Mouse (Mus musculus): ENCODE data around the gene Mrps7. TPM values are rescaled to one million over a fixed set of nuclear protein-coding genes. Genes with fewer than 3 reads are reported as not detected.

Gene Mrps7
- 73.7 TPM for polyA plus RNA-seq (2017; shearing (Covaris generic))

GRCm38 (mm10) chr11:115603476-115604303 is at the start of gene Mrps7, which contains the start of gene Gga3:
Gene Mrps7 (plus strand): TSS chr11:115603925.
Gene Gga3 (minus strand): TSS chr11:115604051.

GRCm38 (mm10) chr11:115564064-115564809 is 39.5 kb upstream of the Mrps7 start, which contains the start of gene Nup85:
Gene Nup85 (plus strand): TSS chr11:115564434.

GRCm38 (mm10) chr11:115612410-115613137 is 8.8 kb downstream of the Mrps7 start, which contains the start of gene Mif4gd:
Gene Mif4gd (minus strand): TSS chr11:115612969.

GRCm38 (mm10) chr11:115627705-115628464 is 24.2 kb downstream of the Mrps7 start, which contains the start of gene Slc25a19:
Gene Slc25a19 (minus strand): TSS chr11:115628295.

Other genes starting within 250 kb of the Mrps7 start
- gene Hid1, start 236.2 kb upstream of the Mrps7 start, polyA plus RNA-seq (2017; shearing (Covaris generic)), result 30.6 TPM
- gene Cdr2l, start 222.0 kb upstream of the Mrps7 start, polyA plus RNA-seq (2017; shearing (Covaris generic)), result 0.14 TPM
- 83.7 TPM for gene Mrpl58, start 200.2 kb upstream of the Mrps7 start, polyA plus RNA-seq (2017; shearing (Covaris generic))
- 522 TPM for gene Atp5h, start 184.0 kb upstream of the Mrps7 start, polyA plus RNA-seq (2017; shearing (Covaris generic))
- 82.3 TPM for gene Kctd2, start 183.8 kb upstream of the Mrps7 start, polyA plus RNA-seq (2017; shearing (Covaris generic))
- not detected for gene Trim80, start 163.4 kb upstream of the Mrps7 start, polyA plus RNA-seq (2017; shearing (Covaris generic))
- gene Slc16a5, start 141.5 kb upstream of the Mrps7 start, polyA plus RNA-seq (2017; shearing (Covaris generic)), result 3.4 TPM
- 49.9 TPM for gene Armc7, start 128.3 kb upstream of the Mrps7 start, polyA plus RNA-seq (2017; shearing (Covaris generic))
- 176 TPM for gene Nt5c, start 112.1 kb upstream of the Mrps7 start, polyA plus RNA-seq (2017; shearing (Covaris generic))
- gene Jpt1, start 89.5 kb upstream of the Mrps7 start, polyA plus RNA-seq (2017; shearing (Covaris generic)), result 321 TPM
- gene Sumo2, start 67.6 kb upstream of the Mrps7 start, polyA plus RNA-seq (2017; shearing (Covaris generic)), result 633 TPM
- gene Nup85, start 39.5 kb upstream of the Mrps7 start, polyA plus RNA-seq (2017; shearing (Covaris generic)), result 60.7 TPM
- 42.1 TPM for gene Gga3, start 126 bp downstream of the Mrps7 start, polyA plus RNA-seq (2017; shearing (Covaris generic))
- gene Mif4gd, start 9.0 kb downstream of the Mrps7 start, polyA plus RNA-seq (2017; shearing (Covaris generic)), result 381 TPM
- 80.4 TPM for gene Slc25a19, start 24.4 kb downstream of the Mrps7 start, polyA plus RNA-seq (2017; shearing (Covaris generic))
- 232 TPM for gene Grb2, start 104.7 kb downstream of the Mrps7 start, polyA plus RNA-seq (2017; shearing (Covaris generic))
- 26.1 TPM for gene Tmem94, start 161.5 kb downstream of the Mrps7 start, polyA plus RNA-seq (2017; shearing (Covaris generic))
- 1.9 TPM for gene Caskin2, start 209.7 kb downstream of the Mrps7 start, polyA plus RNA-seq (2017; shearing (Covaris generic))
- 23.9 TPM for gene Tsen54, start 210.8 kb downstream of the Mrps7 start, polyA plus RNA-seq (2017; shearing (Covaris generic))
- gene Llgl2, start 220.1 kb downstream of the Mrps7 start, polyA plus RNA-seq (2017; shearing (Covaris generic)), result 29.2 TPM

Data from effector memory CD4-positive, alpha-beta T cell, adult 5 months (primary cell).